ENCODE assay signal across 8 mouse cellular contexts in the genomic region with DNA sequence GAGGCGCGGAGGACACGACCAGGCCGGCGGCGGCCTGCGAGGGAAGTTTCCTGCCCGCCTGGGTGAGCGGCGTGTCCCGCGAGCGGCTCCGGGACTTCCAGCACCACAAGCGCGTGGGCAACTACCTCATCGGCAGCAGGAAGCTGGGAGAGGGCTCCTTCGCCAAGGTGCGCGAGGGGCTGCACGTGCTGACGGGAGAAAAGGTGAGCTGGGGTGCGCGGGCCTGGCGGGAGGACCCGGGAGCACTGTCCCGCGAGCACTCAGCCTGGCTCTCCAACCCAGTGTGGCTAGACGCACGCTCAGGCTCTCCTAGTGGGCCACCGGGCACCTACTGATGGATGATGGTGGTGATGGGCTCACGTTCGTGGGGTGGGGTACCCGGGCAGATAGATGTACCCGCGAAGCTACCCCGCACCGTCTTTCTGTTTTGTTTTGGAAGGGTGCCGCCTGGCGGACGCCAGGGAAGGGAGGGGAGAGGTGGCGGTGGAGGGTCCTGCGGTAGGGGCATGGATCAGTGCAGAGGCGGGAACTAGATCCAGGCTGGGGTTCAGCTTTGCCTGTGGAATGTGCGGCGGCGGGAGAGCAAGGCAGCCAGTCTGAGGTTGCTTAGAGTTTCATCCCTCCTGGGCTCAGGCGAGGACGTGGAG. TPM values are rescaled to one million over a fixed set of nuclear protein-coding genes. Genes with fewer than 3 reads are reported as not detected.
DNase-seq lines count a peak whose midpoint lies in the region; ATAC-seq and TF ChIP-seq lines count a peak whose summit lies in the region.

No protein-coding gene starts in this region.

- WGBS in cerebellum, adult 2 months: 1% methylated on average over 49 of the region's 49 CpGs
- under 1% methylated on average over 49 of the region's 49 CpGs for WGBS in liver, embryonic 11.5 days
- WGBS in neural tube, embryonic 11.5 days: under 1% methylated on average over 47 of the region's 49 CpGs

- peak overlapping the region; percentile 68 for H3K4me2 ChIP-seq in liver, embryonic 11.5 days
- peak overlapping the region; percentile 73 for H3K4me2 ChIP-seq in neural tube, embryonic 11.5 days (ENCODE audit: low read depth)

- peaks cover 12% of the 10 kb centered on the region for H3K4me1 ChIP-seq in cerebellum, adult 2 months (ENCODE audit: control insufficient read depth, insufficient read depth, low read length)
- H3K4me1 ChIP-seq in liver, embryonic 11.5 days (replicated peaks; ENCODE audit: control insufficient read depth, insufficient read depth, low read length): peaks cover 11% of the 10 kb centered on the region
- peaks cover 12% of the 10 kb centered on the region for H3K4me1 ChIP-seq in neural tube, embryonic 11.5 days (ENCODE audit: control insufficient read depth, insufficient read depth, low read length)

- no peaks in the 10 kb centered on the region for H3K9me3 ChIP-seq in liver, embryonic 11.5 days (ENCODE audit: control insufficient read depth, low read length)
- no peaks in the 10 kb centered on the region for H3K9me3 ChIP-seq in neural tube, embryonic 11.5 days (ENCODE audit: control insufficient read depth, low read length)

- TF ChIP-seq POLR2A in cerebellum, adult 2 months (IDR thresholded peaks at IDR 0.05; ENCODE audit: borderline replicate concordance, insufficient read depth, low read length): no peak

- ATAC-seq in frontal cortex, adult (ENCODE audit: low TSS enrichment): peak; percentile 17; the same call in 1 of the 2 replicates
- peak; percentile 33 for ATAC-seq in inflammation-experienced regulatory T-cells, adult 6 months
- ATAC-seq in liver, embryonic 11.5 days (replicated peaks; ENCODE audit: low FRiP score): peak; percentile 49
- peak; percentile 73 for ATAC-seq in neural tube, embryonic 11.5 days (ENCODE audit: insufficient read depth, low FRiP score, low TSS enrichment)

- TF ChIP-seq CTCF in cerebellum, adult 2 months (IDR thresholded peaks at IDR 0.05; ENCODE audit: borderline replicate concordance, insufficient read depth, low read depth, low read length): peak; percentile 16; the same call in 1 of the 2 replicates

- H3K27ac ChIP-seq in cerebellum, adult 2 months (ENCODE audit: insufficient read depth, low read length): no peak overlapping the region
- H3K27ac ChIP-seq in liver, embryonic 11.5 days (ENCODE audit: low read depth, low read length): peak overlapping the region; percentile 85
- peak overlapping the region; percentile 88 for H3K27ac ChIP-seq in neural tube, embryonic 11.5 days (ENCODE audit: low read depth, low read length)

- H3K36me3 ChIP-seq in liver, embryonic 11.5 days (ENCODE audit: control insufficient read depth, insufficient read depth, low read length): peaks cover 4% of the 10 kb centered on the region
- peaks cover 9% of the 10 kb centered on the region for H3K36me3 ChIP-seq in neural tube, embryonic 11.5 days (ENCODE audit: control insufficient read depth, insufficient read depth, low read length)

- H3K4me3 ChIP-seq in cerebellum, adult 2 months (replicated peaks; ENCODE audit: insufficient read depth, low read depth, low read length): peak overlapping the region; percentile 58
- H3K4me3 ChIP-seq in liver, embryonic 11.5 days (ENCODE audit: low read depth, low read length): peak overlapping the region; percentile 68
- peak overlapping the region; percentile 83 for H3K4me3 ChIP-seq in neural tube, embryonic 11.5 days (ENCODE audit: low read depth, low read length)

- DNase-seq in cerebellum, adult 11-12 months: peak; percentile 14
- DNase-seq in cerebellum, adult 11 months: no peak
- peak; percentile 21 to 34 for DNase-seq in cerebellum, adult 2 months
- no peak for DNase-seq in liver, embryonic 11.5 days (ENCODE audit: low spot score)
- DNase-seq in neural tube, embryonic 11.5 days (ENCODE audit: low spot score): peak; percentile 82
- DNase-seq in thymus, postnatal 10 days (ENCODE audit: low spot score in 2 of 2): peak; percentile 11 to 37

- H3K27me3 ChIP-seq in cerebellum, adult 2 months (ENCODE audit: control insufficient read depth, insufficient read depth, low read length): no peaks in the 10 kb centered on the region; the same call in 1 of the 2 replicates
- H3K27me3 ChIP-seq in liver, embryonic 11.5 days (replicated peaks; ENCODE audit: control insufficient read depth, insufficient read depth, low read length): peaks cover 62% of the 10 kb centered on the region
- H3K27me3 ChIP-seq in neural tube, embryonic 11.5 days (ENCODE audit: control insufficient read depth, insufficient read depth, low read length): peaks cover 6% of the 10 kb centered on the region; the same call in 1 of the 2 replicates

- peak overlapping the region; percentile 67 for H3K9ac ChIP-seq in liver, embryonic 11.5 days (ENCODE audit: low read depth, low read length)
- H3K9ac ChIP-seq in neural tube, embryonic 11.5 days (ENCODE audit: low read length): peak overlapping the region; percentile 89

RNA-seq across cellular contexts. Expression of a gene that starts 0.8 kb away (rescaled TPM):
- 12.6 and 12.8 TPM in 2 replicates for polyA plus RNA-seq in cerebellum, adult 2 months (2012; rRNA removed)
- polyA plus RNA-seq in inflammation-experienced regulatory T-cells, adult 6 months (2017; shearing (Covaris generic)): under 1 TPM in 1 of 3 experiments, not detected in 2; 0.43 TPM
- 5.0 and 5.6 TPM in 2 replicates for polyA plus RNA-seq in liver, embryonic 11.5 days (2014; fragmentation: Nextera tagmentation; extraction: Ambion mirVana)
- polyA plus RNA-seq in neural tube, embryonic 11.5 days (2014; fragmentation: Nextera tagmentation; extraction: Ambion mirVana): 9.8 and 10.1 TPM in 2 replicates

Comparison
In these comparisons a context has a peak if more than half of its experiments do, and no peak if none do; other contexts are left out.
1. DNase-seq: peak in cerebellum, adult 11-12 months (single experiment), cerebellum, adult 2 months (2 of 2), neural tube, embryonic 11.5 days (single experiment) and thymus, postnatal 10 days (2 of 2); none in cerebellum, adult 11 months (single experiment) and liver, embryonic 11.5 days (single experiment).
2. ATAC-seq: peak in every context shown above with its lines; median percentile 73 in neural tube, embryonic 11.5 days; 49 in liver, embryonic 11.5 days; 33 in inflammation-experienced regulatory T-cells, adult 6 months; 17 in frontal cortex, adult.
3. Peak in every context shown above with its lines, with median percentiles within 50 percentile points of each other: H3K4me3 ChIP-seq.